Mouse (Mus musculus) urinary bladder, postnatal 36 days (tissue): ENCODE measurements around the gene Dhcr24.

Source experiments
- DNase-seq, 2 experiments: peaks; one replicate each; pipeline ENCODE4 v3.0.0; 2022; ENCODE audit warnings: low spot score in 2 of 2, mixed read lengths in 1 of 2

Gene Dhcr24

GRCm38 (mm10) chr4:106606639-106607554, 46.1 kb downstream of the Dhcr24 start:
- no peak for DNase-seq

GRCm38 (mm10) chr4:106607905-106608304, 47.1 kb downstream of the Dhcr24 start:
- no peak for DNase-seq

GRCm38 (mm10) chr4:106613105-106613504, 52.3 kb downstream of the Dhcr24 start:
- no peak for DNase-seq

- DNase-seq = no peak
Measured at GRCm38 (mm10) chr4:106613560-106613959, 52.7 kb downstream of the Dhcr24 start.

- peak; percentile 39 to 48 for DNase-seq
Measured at GRCm38 (mm10) chr4:106614180-106614797, 53.5 kb downstream of the Dhcr24 start.

- DNase-seq = no peak
Measured at GRCm38 (mm10) chr4:106614881-106615280, 54.0 kb downstream of the Dhcr24 start.

GRCm38 (mm10) chr4:106615637-106616036, 54.8 kb downstream of the Dhcr24 start:
- no peak for DNase-seq

- no peak for DNase-seq
Measured at GRCm38 (mm10) chr4:106617056-106617455, 56.2 kb downstream of the Dhcr24 start, which contains the start of gene Lexm. TSS of gene Lexm (minus strand) at chr4:106617241.

- no peak for DNase-seq
Measured at GRCm38 (mm10) chr4:106618898-106619297, 58.1 kb downstream of the Dhcr24 start.

GRCm38 (mm10) chr4:106621428-106621827, 60.6 kb downstream of the Dhcr24 start:
- DNase-seq = no peak

- peak; percentile 70 for DNase-seq
Measured at GRCm38 (mm10) chr4:106622030-106622493, 61.2 kb downstream of the Dhcr24 start, which contains the start of gene Ttc22. TSS of gene Ttc22 (plus strand) at chr4:106622432.

- DNase-seq = no peak
Measured at GRCm38 (mm10) chr4:106622712-106623111, 61.9 kb downstream of the Dhcr24 start.

- no peak for DNase-seq
Measured at GRCm38 (mm10) chr4:106624271-106624670, 63.4 kb downstream of the Dhcr24 start.

GRCm38 (mm10) chr4:106627809-106628208, 67.0 kb downstream of the Dhcr24 start:
- no peak for DNase-seq

GRCm38 (mm10) chr4:106628650-106629360, 68.0 kb downstream of the Dhcr24 start:
- no peak for DNase-seq

GRCm38 (mm10) chr4:106629374-106629773, 68.5 kb downstream of the Dhcr24 start:
- no peak for DNase-seq

GRCm38 (mm10) chr4:106630333-106631220, 69.7 kb downstream of the Dhcr24 start:
- peak; percentile 51 to 59 for DNase-seq

GRCm38 (mm10) chr4:106632313-106632712, 71.5 kb downstream of the Dhcr24 start:
- DNase-seq = no peak

- DNase-seq = no peak
Measured at GRCm38 (mm10) chr4:106633281-106634085, 72.6 kb downstream of the Dhcr24 start.

GRCm38 (mm10) chr4:106634086-106634479, 73.2 kb downstream of the Dhcr24 start:
- no peak for DNase-seq
